ENCODE assay signal across 8 mouse cellular contexts in the genomic region with DNA sequence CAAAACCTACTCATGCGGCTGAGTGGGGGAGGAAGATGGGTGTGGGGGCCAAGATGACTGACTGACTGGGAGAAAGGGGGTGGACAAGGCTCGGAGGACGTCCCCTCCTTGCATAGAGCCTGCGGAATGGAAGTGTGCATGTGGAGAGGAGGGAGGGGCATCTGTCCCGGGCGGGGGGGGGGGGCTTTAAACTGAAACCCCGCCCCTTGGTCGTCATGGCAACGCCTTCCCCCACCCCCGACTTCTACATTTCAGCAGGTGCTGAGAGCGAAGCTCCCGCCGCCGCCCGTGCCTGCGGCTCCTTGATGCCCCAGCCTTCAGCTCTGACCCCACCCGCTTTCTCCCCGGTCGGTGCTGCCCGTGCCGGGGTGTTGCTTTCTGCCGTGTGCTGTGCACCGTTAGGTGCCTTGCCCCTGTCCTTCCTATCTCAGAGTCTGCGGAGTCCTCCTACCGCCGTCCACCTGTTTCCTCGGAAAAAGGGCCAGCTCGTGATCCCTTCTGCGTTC. TPM values are rescaled to one million over a fixed set of nuclear protein-coding genes. Genes with fewer than 3 reads are reported as not detected.
DNase-seq lines count a peak whose midpoint lies in the region; ATAC-seq and TF ChIP-seq lines count a peak whose summit lies in the region.

No protein-coding gene starts in this region.

- H3K9ac ChIP-seq in lung, embryonic 15.5 days: no peak overlapping the region

- no peaks in the 10 kb centered on the region for H3K9me3 ChIP-seq in lung, embryonic 15.5 days

- no peaks in the 10 kb centered on the region for H3K27me3 ChIP-seq in cerebellum, adult 2 months (ENCODE audit: control insufficient read depth, insufficient read depth, low read length)
- H3K27me3 ChIP-seq in lung, embryonic 15.5 days: peaks cover 37% of the 10 kb centered on the region

- TF ChIP-seq CTCF in cerebellum, adult 2 months (IDR thresholded peaks at IDR 0.05; ENCODE audit: borderline replicate concordance, insufficient read depth, low read depth, low read length): no peak

- no peak overlapping the region for H3K27ac ChIP-seq in cerebellum, adult 2 months (ENCODE audit: insufficient read depth, low read length)
- H3K27ac ChIP-seq in lung, embryonic 15.5 days: no peak overlapping the region

- H3K36me3 ChIP-seq in lung, embryonic 15.5 days: peaks cover 18% of the 10 kb centered on the region

- WGBS in cerebellum, adult 2 months: under 1% methylated on average over 29 of the region's 29 CpGs
- WGBS in lung, embryonic 15.5 days: under 1% methylated on average over 21 of the region's 29 CpGs

- ATAC-seq in lung, embryonic 15.5 days (ENCODE audit: borderline replicate concordance, extremely low read depth, low FRiP score, low TSS enrichment): peak; percentile 54

- 0 out of 2 replicates have a peak, but pooled peaks cover 3% of the 10 kb centered on the region for H3K4me1 ChIP-seq in cerebellum, adult 2 months (ENCODE audit: control insufficient read depth, insufficient read depth, low read length)
- H3K4me1 ChIP-seq in lung, embryonic 15.5 days: peaks cover 37% of the 10 kb centered on the region

- DNase-seq in spleen, adult 18-20 months: peak; percentile 43 to 48
- DNase-seq in spleen, adult 12 weeks (ENCODE audit: low spot score): no peak
- DNase-seq in cerebellum, adult 2 months: peak; percentile 58 to 60
- peak; percentile 50 to 66 for DNase-seq in frontal cortex, postnatal 10 days (ENCODE audit: low spot score in 2 of 2)
- peak; percentile 64 to 73 for DNase-seq in layer of hippocampus, adult 18-20 months (ENCODE audit: low spot score in 2 of 2)
- DNase-seq in retina, postnatal 1 day: peak; percentile 72
- DNase-seq in urinary bladder, adult 2 months (ENCODE audit: low spot score): no peak

- no peak for TF ChIP-seq POLR2A in cerebellum, adult 2 months (IDR thresholded peaks at IDR 0.05; ENCODE audit: borderline replicate concordance, insufficient read depth, low read length)

- peak overlapping the region; percentile 66 for H3K4me2 ChIP-seq in lung, embryonic 15.5 days

- H3K4me3 ChIP-seq in cerebellum, adult 2 months (replicated peaks; ENCODE audit: insufficient read depth, low read depth, low read length): peak overlapping the region; percentile 52
- peak overlapping the region; percentile 31 for H3K4me3 ChIP-seq in lung, embryonic 15.5 days

RNA-seq across cellular contexts. Expression of gene Prkcg, which starts 14.3 kb away (rescaled TPM):
- 152 and 195 TPM in 2 replicates for polyA plus RNA-seq in cerebellum, adult 2 months (2012; rRNA removed)
- total RNA-seq in layer of hippocampus, adult 18-20 months (2021): 100 to 1,000 TPM; 486 to 548 TPM
- polyA plus RNA-seq in lung, embryonic 15.5 days (2015; fragmentation: Nextera tagmentation; extraction: Ambion mirVana): 0.16 and 0.32 TPM in 2 replicates
- polyA plus RNA-seq in urinary bladder, adult 2 months (2012; rRNA removed): 1.6 and 2.4 TPM in 2 replicates

RNA-seq across cellular contexts. Expression of gene Myadm, which starts 14.4 kb away (rescaled TPM):
- polyA plus RNA-seq in cerebellum, adult 2 months (2012; rRNA removed): 43.3 and 45.3 TPM in 2 replicates
- 10 to 100 TPM; 55.4 to 56.7 TPM for total RNA-seq in layer of hippocampus, adult 18-20 months (2021)
- 112 and 118 TPM in 2 replicates for polyA plus RNA-seq in lung, embryonic 15.5 days (2015; fragmentation: Nextera tagmentation; extraction: Ambion mirVana)
- 303 and 327 TPM in 2 replicates for polyA plus RNA-seq in urinary bladder, adult 2 months (2012; rRNA removed)

RNA-seq across cellular contexts. Expression of gene Cacng7, which starts 29.4 kb away (rescaled TPM):
- 278 and 296 TPM in 2 replicates for polyA plus RNA-seq in cerebellum, adult 2 months (2012; rRNA removed)
- total RNA-seq in layer of hippocampus, adult 18-20 months (2021): 100 to 1,000 TPM; 134 to 148 TPM
- polyA plus RNA-seq in lung, embryonic 15.5 days (2015; fragmentation: Nextera tagmentation; extraction: Ambion mirVana): 0.48 and 0.49 TPM in 2 replicates
- 11.8 and 21.5 TPM in 2 replicates for polyA plus RNA-seq in urinary bladder, adult 2 months (2012; rRNA removed)

RNA-seq across cellular contexts. Expression of gene Nlrp12, which starts 53.8 kb away (rescaled TPM):
- polyA plus RNA-seq in cerebellum, adult 2 months (2012; rRNA removed): 0.02 TPM in 1 of 2 replicates, not detected in the other
- under 1 TPM in 1 of 2 experiments, not detected in 1; 0.05 TPM for total RNA-seq in layer of hippocampus, adult 18-20 months (2021)
- 0.04 TPM in 1 of 2 replicates, not detected in the other for polyA plus RNA-seq in lung, embryonic 15.5 days (2015; fragmentation: Nextera tagmentation; extraction: Ambion mirVana)
- 0.04 TPM in 1 of 2 replicates, not detected in the other for polyA plus RNA-seq in urinary bladder, adult 2 months (2012; rRNA removed)

Comparison
In these comparisons a context has a peak if more than half of its experiments do, and no peak if none do; other contexts are left out.
1. DNase-seq: peak in spleen, adult 18-20 months (2 of 2), cerebellum, adult 2 months (2 of 2), frontal cortex, postnatal 10 days (2 of 2), layer of hippocampus, adult 18-20 months (2 of 2) and retina, postnatal 1 day (single experiment); none in spleen, adult 12 weeks (single experiment) and urinary bladder, adult 2 months (single experiment).
2. RNA of gene Prkcg, which starts 14.3 kb away (polyA plus RNA-seq): 152 to 195 TPM in cerebellum, adult 2 months; 1.6 to 2.4 TPM in urinary bladder, adult 2 months and 0.16 to 0.32 TPM in lung, embryonic 15.5 days; every median in the first group is over 10 times any median in the second.
3. RNA of gene Cacng7, which starts 29.4 kb away (polyA plus RNA-seq): 278 to 296 TPM in cerebellum, adult 2 months; 11.8 to 21.5 TPM in urinary bladder, adult 2 months and 0.48 to 0.49 TPM in lung, embryonic 15.5 days; every median in the first group is over 10 times any median in the second.